Mouse (Mus musculus): ENCODE results near the gene Cyp2d22. TPM values are rescaled to one million over a fixed set of nuclear protein-coding genes. Genes with fewer than 3 reads are reported as not detected.

Gene Cyp2d22
- total and polyA plus RNA-seq, 2 experiments from 2014 or later: 1.7 to 2.4 TPM

DNA sequence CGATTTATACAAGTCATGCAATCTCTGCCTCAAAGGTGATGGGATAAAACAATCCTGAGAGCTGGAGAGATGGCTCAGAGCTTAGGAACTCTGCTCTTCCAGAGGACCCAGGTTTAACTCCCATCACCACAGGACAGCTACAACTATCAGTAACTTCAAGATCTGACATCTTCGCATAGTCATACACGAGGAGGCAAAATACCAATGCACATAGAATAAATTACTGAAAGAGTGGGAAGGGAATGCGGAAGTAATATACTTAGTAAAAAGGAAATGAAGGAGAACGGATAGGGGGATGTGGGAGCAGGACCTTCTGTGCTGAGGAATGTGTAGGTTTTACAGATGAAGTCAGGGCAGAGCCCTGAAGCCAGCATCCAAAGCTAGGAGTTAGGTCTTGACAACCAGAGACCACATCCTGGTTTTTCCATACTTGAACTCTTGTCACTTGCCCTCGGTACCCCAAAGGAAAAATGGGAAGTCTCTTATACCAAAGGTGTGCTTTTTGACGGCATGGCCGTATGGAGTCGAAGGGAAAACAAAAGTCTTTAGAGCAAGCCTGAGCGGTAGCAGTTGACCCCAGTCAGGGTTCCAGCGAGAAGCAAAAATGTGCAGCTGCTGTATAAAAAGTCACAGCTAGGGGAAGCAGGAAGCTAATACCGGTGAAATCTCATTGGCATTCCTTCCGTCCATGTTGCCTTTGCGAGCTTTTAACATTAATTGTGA lies 33.3 kb downstream of the Cyp2d22 start:
- H3K9ac ChIP-seq (replicated peaks; ENCODE audit: low read length, poor library complexity, severe bottlenecking): peak overlapping the region; percentile 75
- no peak for DNase-seq (ENCODE audit: low spot score)

DNA sequence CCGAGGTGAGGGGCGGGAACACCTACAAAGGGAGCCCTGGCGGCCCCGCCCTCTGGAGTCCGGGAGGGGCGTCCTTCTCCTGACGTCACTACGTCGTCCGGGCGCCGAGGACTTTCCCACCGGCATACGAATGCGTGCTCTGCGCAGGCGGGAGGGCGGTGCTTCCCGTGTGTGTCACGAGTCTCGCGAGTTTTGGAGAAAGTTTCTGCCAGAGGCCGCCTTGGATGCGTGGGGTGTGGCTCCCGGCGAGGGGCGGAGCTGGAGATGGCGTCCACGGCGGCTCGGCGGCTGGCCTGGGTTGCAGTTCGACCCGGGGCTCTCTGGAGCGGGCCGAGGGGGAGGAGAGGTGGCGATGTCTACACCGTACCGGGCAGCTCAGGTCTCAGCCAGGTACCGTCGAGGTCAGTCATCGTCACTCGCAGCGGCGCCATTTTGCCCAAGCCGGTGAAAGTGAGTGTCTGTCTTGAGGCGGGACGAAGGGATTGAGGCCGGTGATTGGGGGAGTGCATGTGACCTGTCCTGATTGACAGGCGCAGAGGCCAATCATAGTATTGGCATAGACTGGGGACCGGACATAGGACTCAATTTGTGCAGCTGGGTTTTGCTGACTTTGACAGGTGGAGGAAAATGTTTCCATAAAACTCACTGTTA lies 34.1 kb downstream of the Cyp2d22 start:
- Histone ChIP-seq H3K27me3 (ENCODE audit: insufficient read depth, low read length) (peaks cover 2% of the 10 kb centered on the region; the same call in 1 of the 2 replicates), H3K4me3 (ENCODE audit: low read depth, low read length) (peak overlapping the region; percentile 58), H3K9ac (replicated peaks; ENCODE audit: low read length, poor library complexity, severe bottlenecking) (peak overlapping the region; percentile 75), H3K9me3 (ENCODE audit: low read length) (no peaks in the 10 kb centered on the region), H3K27ac (ENCODE audit: low read depth, low read length) (peak overlapping the region; percentile 92), H3K36me3 (ENCODE audit: insufficient read depth, low read length) (peaks cover 28% of the 10 kb centered on the region), H3K4me1 (ENCODE audit: insufficient read depth, low read length) (peaks cover 7% of the 10 kb centered on the region; the same call in 1 of the 2 replicates), H3K4me2 (ENCODE audit: low read depth, low read length, poor library complexity, severe bottlenecking) (peak overlapping the region; percentile 63)
- no peak for TF ChIP-seq CTCF (IDR thresholded peaks at IDR 0.05)
- under 1% methylated on average over 51 of the region's 51 CpGs for WGBS
- peak; percentile 99 for DNase-seq (ENCODE audit: low spot score)
- ATAC-seq (ENCODE audit: low FRiP score): peak; percentile 98

More for the DNA sequence above, 33.3 kb downstream of the Cyp2d22 start:
- H3K36me3 ChIP-seq (ENCODE audit: insufficient read depth, low read length): peaks cover 28% of the 10 kb centered on the region
- peak overlapping the region; percentile 63 for H3K4me2 ChIP-seq (ENCODE audit: low read depth, low read length, poor library complexity, severe bottlenecking)
- H3K4me1 ChIP-seq (ENCODE audit: insufficient read depth, low read length): peaks cover 7% of the 10 kb centered on the region; the same call in 1 of the 2 replicates
- peak overlapping the region; percentile 92 for H3K27ac ChIP-seq (ENCODE audit: low read depth, low read length)
- ATAC-seq (ENCODE audit: low FRiP score): no peak
- TF ChIP-seq CTCF (IDR thresholded peaks at IDR 0.05): peak; percentile 50
- WGBS: 55% methylated on average over 14 of the region's 14 CpGs
- no peaks in the 10 kb centered on the region for H3K27me3 ChIP-seq (ENCODE audit: insufficient read depth, low read length)
- peak overlapping the region; percentile 58 for H3K4me3 ChIP-seq (ENCODE audit: low read depth, low read length)
- H3K9me3 ChIP-seq (ENCODE audit: low read length): no peaks in the 10 kb centered on the region

DNA sequence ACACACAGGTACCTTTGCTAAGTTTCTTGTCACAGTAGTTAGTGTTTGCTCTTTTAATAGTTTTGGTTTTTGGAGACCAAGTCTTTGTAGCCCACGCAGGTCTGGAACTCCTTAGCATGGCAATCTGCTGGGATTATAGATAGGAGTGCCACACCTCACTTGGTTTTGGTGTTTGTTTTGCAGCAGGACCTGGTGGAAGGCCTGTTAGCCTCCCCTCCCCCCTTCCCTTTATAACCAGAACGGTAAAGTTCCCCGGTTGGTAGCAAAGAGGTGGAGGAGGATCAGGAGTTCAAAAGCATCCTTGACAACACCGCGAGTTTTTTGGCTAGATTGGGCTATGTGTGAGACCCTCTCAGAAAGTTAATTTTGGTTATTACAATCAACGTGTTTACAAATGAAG lies 35.1 kb downstream of the Cyp2d22 start:
- Histone ChIP-seq H3K36me3 (ENCODE audit: insufficient read depth, low read length) (peaks cover 23% of the 10 kb centered on the region), H3K4me2 (ENCODE audit: low read depth, low read length, poor library complexity, severe bottlenecking) (no peak overlapping the region), H3K4me3 (ENCODE audit: low read depth, low read length) (no peak overlapping the region), H3K27me3 (ENCODE audit: insufficient read depth, low read length) (peaks cover 9% of the 10 kb centered on the region; the same call in 1 of the 2 replicates), H3K4me1 (ENCODE audit: insufficient read depth, low read length) (peaks cover 7% of the 10 kb centered on the region; the same call in 1 of the 2 replicates), H3K9ac (replicated peaks; ENCODE audit: low read length, poor library complexity, severe bottlenecking) (no peak overlapping the region), H3K9me3 (ENCODE audit: low read length) (no peaks in the 10 kb centered on the region), H3K27ac (ENCODE audit: low read depth, low read length) (no peak overlapping the region)
- WGBS: 91% methylated on average over 6 of the region's 6 CpGs
- DNase-seq (ENCODE audit: low spot score) (no peak), ATAC-seq (ENCODE audit: low FRiP score) (no peak)
- no peak for TF ChIP-seq CTCF (IDR thresholded peaks at IDR 0.05)

DNA sequence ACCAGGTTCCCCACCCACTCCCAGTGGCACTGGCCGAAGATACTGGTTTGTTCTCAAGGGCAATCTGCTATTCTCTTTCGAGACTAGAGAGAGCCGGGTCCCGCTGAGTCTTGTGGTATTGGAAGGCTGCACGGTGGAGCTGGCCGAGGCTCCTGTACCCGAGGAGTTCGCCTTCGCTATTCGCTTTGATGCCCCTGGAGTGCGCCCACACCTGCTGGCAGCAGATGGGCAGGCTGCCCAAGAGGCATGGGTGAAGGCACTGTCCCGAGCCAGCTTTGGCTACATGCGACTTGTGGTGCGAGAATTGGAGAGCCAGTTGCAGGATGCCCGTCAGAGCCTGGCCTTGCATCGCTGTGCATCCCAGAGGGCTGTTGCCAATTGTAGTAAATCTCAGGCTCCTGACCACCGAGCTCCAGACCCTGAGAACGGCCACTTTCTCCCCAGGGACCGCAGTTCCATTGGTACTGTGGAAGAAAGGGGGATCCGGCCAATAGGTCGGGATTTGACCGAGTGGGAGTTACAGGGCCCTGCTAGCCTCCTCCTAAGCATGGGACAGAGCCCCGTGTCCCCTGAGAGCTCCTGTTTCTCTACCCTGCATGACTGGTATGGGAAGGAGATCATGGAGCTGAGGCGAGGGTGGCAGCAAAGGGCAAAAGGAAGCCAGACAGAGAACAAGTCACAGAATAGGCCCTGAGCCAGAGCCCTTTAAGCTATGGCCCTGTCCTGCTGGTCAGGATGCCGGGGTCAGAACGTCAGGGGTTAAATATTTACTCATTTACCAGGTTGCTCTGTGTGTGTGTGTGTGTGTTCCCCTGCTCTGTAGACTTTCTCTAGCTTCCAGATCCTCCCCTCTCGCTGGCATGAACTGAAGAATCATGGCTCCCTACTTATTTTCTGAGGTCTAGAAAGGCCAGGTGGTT lies 36.4 kb downstream of the Cyp2d22 start:
- no peak overlapping the region for H3K4me2 ChIP-seq (ENCODE audit: low read depth, low read length, poor library complexity, severe bottlenecking)
- H3K27ac ChIP-seq (ENCODE audit: low read depth, low read length): no peak overlapping the region
- ATAC-seq (ENCODE audit: low FRiP score): no peak
- DNase-seq (ENCODE audit: low spot score): no peak
- H3K4me1 ChIP-seq (ENCODE audit: insufficient read depth, low read length): peaks cover 7% of the 10 kb centered on the region; the same call in 1 of the 2 replicates
- H3K9me3 ChIP-seq (ENCODE audit: low read length): no peaks in the 10 kb centered on the region
- no peak overlapping the region for H3K9ac ChIP-seq (replicated peaks; ENCODE audit: low read length, poor library complexity, severe bottlenecking)
- peaks cover 9% of the 10 kb centered on the region; the same call in 1 of the 2 replicates for H3K27me3 ChIP-seq (ENCODE audit: insufficient read depth, low read length)
- TF ChIP-seq CTCF (IDR thresholded peaks at IDR 0.05): no peak
- 90% methylated on average over 27 of the region's 27 CpGs for WGBS
- peaks cover 10% of the 10 kb centered on the region for H3K36me3 ChIP-seq (ENCODE audit: insufficient read depth, low read length)
- H3K4me3 ChIP-seq (ENCODE audit: low read depth, low read length): no peak overlapping the region

DNA sequence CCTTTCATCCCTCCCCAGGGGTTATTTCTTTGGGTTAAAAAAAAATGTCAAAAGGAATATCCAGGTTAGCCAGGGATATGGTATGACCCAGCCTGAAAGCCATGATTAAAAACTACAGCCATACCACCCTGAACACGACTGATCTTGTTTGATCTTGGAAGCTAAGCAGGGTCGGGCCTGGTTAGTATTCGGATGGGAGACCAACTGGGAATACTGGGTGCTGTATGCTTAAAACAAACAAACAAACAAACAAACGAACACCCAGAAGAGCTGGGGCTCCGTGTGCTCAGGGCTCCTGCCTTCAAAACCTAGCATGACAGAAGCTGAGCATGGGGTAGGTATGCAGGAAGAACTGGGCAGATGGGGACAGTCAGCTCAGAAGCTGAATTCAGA lies 37.5 kb downstream of the Cyp2d22 start:
- no peaks in the 10 kb centered on the region for H3K36me3 ChIP-seq (ENCODE audit: insufficient read depth, low read length)
- DNase-seq (ENCODE audit: low spot score): no peak
- H3K9me3 ChIP-seq (ENCODE audit: low read length): no peaks in the 10 kb centered on the region
- no peak overlapping the region for H3K9ac ChIP-seq (replicated peaks; ENCODE audit: low read length, poor library complexity, severe bottlenecking)
- H3K4me2 ChIP-seq (ENCODE audit: low read depth, low read length, poor library complexity, severe bottlenecking): no peak overlapping the region
- no peak for TF ChIP-seq CTCF (IDR thresholded peaks at IDR 0.05)
- H3K4me1 ChIP-seq (ENCODE audit: insufficient read depth, low read length): peaks cover 12% of the 10 kb centered on the region
- 81% methylated on average over 5 of the region's 5 CpGs for WGBS
- H3K4me3 ChIP-seq (ENCODE audit: low read depth, low read length): no peak overlapping the region
- no peak overlapping the region for H3K27ac ChIP-seq (ENCODE audit: low read depth, low read length)
- no peak for ATAC-seq (ENCODE audit: low FRiP score)
- peaks cover 9% of the 10 kb centered on the region; the same call in 1 of the 2 replicates for H3K27me3 ChIP-seq (ENCODE audit: insufficient read depth, low read length)
